Mouse (Mus musculus): ENCODE data around the gene Dnm2.
"Not testable (repeated sequence)": the region's sequence is repeated elsewhere in the genome, so short reads cannot be mapped to it uniquely, and the experiment has no call there.

Dnm2 gene

DNA sequence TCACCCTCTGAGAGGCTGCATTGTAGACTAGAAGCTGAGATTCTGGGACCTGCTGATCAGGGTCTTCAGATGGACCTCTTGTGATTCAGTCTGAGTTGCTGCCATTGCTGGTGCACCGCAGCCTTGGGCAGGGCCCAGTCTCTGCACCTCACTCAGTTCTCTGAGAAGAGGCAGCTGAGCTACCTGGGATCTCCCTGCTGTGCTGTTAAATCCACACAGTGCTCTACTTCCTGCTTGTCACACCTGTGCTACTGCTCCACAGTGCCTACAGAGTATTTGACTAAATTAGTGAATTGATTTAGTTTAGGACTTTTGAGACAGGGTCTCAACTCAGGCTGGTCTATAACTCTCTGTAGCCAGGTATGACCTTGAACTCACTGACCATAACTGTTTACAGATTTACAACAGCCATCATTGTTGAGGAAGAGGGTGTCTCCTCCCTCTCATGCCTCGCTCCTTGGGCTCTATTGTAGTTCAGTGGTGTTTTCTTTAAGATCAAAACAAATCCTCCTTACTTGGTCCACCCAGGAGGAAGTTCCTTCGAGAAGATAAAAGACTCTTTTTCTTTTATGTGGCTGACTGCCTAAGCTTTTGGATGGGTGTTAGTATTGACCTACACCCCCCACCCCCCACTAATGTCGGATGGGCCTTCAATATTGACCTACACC lies 30.5 kb downstream of the Dnm2 start:
- DNase-seq (ENCODE audit: low read depth, low spot score) = no peak

DNA sequence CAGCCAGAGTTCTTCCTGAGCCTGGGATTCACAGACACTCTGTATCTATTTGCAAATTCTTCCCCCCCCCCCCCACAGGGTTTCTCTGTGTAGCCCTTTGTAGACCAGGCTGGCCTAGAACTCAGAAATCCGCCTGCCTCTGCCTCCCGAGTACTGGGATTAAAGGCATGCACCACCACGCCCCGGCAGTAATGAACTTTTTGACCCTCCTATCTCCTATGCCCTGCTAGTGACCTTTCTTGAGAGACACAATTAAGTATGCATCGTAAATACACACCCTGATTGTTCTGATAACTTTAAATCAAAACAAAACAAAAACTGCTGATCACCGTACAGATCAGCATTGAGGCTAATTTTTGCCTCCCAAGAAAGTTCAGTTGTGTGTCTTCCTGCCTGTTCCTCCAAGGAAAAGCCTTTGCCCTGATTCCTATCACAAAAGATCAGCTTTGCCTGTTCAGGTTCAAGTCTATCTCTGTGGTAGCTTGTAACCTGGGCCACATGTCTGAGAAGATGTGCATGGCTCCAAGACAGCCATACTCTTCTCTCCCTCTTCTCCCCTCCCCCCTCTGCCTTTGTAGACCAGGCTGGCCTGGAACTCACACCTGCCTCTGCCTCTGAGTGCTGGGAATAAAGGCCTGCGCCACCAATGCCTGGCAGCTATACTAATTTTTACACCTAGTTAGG lies 31.7 kb downstream of the Dnm2 start:
- DNase-seq (ENCODE audit: low read depth, low spot score) = no peak

DNA sequence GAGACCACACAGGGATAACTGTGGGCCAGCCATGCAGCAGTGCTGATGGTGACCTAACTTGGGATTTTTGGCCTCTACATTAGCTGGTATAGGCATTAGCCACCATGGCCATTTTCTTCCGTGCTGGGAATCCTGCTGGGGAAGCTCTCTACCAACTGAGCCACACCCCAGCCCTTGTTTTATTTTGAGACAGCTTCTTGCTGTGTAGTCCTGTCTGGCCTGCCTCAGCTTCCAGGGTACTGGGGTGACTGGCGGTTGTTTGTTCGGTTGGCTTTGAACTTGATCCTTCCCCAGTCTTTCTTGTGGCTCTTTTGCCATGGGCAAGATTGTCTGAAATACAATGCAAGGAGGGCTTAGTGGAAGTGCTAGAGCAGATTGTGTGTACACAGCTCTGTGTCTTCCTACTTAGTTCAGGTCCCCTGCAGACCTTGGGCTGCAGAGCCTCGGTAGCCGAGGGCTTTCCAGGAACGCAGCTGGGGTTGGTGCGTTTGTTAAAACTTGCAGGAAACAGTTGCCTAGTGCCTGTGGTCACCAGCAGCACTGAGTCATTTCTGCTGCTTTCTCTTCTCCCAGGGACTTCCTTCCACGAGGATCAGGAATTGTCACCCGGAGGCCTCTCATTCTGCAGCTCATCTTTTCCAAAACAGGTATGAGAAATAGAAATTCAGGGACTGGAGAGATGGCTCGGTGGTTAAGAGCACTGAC lies 32.4 kb downstream of the Dnm2 start:
- no peak for DNase-seq (ENCODE audit: low read depth, low spot score)

DNA sequence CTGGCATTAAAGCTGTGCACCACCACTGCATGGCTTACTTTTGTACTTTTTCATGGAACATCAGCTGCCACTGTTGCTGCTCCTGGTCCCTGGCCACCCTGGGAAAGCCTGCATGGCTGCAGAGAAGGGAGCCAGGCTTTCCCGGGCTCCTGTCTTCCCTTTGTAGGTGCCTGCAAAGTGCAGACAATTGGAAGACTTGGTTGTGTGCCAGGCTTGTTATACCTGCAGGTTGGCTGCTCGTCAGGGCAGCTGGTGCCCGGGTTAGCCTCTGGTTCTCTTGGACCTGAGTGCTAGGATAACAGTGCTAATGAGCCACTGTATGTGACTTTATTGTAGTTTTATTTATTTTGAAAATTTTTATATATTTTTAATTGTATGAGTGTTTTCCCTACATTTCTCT lies 34.1 kb downstream of the Dnm2 start:
- no peak for DNase-seq (ENCODE audit: low read depth, low spot score)

DNA sequence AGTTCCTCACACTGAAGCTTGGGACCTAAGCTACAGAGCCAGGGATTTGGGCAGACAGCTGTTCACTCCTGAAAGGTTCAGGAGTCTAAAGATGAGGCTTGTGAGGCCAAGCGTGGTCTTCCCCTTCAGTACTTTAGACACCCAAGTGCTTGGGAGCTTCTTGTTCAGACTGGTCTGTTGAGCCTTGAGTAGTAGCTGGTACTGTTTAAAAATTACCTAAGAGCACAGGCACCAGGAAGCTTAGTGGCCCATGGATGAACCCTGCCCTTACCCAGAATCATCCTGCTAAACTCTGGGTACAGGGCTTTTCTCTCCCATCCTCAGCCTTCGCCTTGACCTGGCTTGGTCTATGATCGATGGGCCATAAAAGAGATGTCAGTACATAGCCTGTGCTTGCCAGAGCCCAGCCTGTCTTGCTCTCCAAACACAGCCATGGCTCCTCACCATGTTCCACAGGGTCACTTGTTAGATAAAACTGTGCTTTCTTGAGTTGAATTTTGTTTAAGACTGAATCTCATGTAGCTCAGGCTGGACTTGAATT lies 35.8 kb downstream of the Dnm2 start:
- no peak for DNase-seq (ENCODE audit: low read depth, low spot score)

DNA sequence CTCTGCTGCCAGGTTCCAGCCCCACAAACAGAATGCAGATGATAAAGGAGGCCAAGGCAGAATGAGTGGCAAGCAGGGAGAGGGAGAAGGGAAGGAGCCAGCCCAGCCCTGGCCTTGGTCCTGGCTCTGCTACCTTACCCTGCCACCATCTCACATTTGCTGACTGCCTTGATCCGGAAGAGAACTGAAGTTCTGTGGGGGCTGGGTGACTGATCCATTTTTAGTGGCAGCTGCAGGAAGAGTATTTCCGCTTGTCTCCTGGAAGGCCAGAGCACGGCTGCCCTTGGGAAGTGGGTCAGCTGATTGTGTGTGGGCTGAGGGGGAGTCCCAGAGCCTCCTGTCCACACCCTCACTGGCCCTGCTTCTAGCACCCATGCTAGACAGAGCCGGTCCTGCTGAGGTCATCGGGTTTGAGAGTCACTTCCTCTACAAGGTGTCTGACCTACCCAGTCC lies 38.5 kb downstream of the Dnm2 start:
- peak; percentile 87 for DNase-seq (ENCODE audit: low read depth, low spot score)

DNA sequence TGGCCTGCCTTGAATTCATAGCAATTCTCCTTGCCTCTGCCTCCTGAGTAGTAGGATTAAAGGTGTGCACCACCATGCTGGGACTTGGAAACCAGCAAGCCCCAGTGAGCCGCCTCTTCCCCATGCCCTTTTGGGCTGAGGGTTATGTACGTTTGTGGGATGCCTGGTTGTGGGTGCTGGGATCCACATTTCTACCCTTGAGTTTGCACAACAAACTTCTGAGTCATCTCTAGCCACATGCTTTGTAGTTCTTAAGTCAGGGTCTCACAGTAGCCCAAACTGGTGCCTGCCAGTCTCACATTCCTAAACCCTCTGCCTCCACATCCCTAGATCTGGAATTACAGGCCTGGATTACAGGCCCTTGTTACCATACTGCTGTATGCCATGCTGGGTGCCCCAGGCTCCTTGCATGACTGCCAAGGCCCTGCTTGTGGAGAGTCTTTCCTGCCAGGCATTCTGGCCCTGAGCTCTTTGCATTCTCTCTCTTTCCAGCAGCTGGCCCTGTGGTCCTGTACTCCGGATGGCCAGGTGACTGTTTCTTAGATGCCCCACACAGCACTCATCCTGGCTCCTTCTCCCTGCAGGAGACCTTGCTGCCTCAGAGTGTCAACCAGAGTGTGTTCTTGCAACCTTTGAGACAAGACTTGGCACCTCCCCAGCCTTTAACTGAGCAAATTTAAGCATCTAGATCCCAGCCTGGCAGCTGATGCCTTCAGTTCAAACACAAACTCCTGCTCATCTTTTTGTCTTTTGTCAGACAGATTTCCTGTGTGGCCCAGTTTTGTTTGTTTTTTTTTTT lies 39.3 kb downstream of the Dnm2 start:
- DNase-seq (ENCODE audit: low read depth, low spot score) = no peak

DNA sequence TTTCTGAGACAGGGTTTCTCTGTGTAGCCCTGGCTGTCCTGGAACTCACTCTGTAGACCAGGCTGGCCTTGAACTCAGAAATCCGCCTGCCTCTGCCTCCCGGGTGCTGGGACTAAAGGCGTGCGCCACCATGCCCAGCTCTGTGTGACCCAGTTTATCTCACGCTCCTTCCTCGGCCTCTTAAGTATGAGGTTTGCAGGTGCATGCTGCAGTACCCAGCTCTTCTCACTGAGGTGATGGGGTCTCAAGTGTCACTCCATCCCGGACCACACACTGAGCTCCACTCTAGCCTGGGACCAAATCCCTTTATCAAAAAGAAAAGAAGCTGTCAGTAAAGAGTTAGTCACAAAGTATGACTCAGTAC lies 39.8 kb downstream of the Dnm2 start:
- DNase-seq (ENCODE audit: low read depth, low spot score) = not testable (repeated sequence)

DNA sequence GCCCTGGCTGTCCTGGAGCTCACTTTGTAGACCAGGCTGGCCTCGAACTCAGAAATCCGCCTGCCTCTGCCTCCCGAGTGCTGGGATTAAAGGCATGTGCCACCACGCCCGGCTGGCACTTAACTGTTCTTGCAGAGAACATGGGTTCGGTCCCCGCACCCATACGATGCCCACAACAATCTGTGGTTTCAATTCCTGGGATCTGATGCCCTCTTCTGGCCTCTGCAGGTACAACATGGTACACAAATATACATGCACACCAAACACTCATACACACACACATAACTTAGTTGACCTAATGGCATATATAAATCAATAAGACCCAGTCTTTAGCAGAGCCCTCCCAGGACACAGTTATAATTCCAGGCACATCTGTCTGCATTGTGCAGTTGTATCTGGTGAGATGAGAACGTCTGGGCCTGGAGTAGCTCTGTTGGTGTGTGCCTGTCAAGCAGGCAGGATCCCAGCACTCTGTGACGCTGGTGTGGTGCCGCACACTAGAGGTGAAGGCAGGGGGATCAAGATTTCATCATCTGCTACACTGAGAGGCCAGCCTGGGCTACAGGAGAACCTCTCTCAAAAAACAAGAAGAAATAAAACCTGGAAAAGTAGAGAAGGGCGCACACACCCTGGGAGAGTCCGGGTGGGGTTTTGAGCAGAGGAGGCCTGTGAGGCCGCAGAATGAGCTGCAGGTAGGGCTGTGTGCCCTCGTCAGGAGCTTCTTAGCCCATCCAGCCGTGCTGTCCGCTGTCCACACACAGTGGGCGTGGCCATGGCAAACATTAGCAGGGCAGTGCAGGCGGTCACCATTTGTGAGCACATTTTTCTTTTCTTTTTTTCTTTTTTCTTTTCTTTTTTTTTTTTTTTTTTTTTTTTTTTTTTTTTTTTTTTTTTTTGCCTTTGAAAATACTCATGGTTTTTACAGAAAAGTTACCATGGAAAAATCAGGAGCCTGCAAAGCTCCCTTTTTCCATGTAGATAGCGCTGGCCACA lies 44.6 kb downstream of the Dnm2 start:
- DNase-seq (ENCODE audit: low read depth, low spot score) = no peak

DNA sequence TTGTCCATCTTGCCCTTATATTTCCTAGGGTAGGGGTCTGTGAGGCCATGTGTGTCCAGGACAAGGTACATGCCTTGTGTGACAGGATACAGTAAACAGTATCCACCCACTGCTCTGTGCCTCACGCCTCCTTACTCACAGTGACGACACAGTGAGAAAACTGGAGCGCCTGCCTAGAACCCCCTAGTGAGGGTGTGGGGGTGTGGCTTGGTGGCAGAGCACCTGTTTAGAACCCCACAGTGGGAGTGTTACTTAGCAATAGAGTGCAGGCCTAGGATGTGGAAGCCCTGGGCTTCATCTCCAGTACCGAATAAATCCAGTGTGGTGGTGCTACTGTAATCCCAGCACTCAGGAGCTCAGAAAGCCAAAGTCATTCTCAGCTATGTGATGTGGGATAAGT lies 48.2 kb downstream of the Dnm2 start:
- DNase-seq (ENCODE audit: low read depth, low spot score) = no peak

DNA sequence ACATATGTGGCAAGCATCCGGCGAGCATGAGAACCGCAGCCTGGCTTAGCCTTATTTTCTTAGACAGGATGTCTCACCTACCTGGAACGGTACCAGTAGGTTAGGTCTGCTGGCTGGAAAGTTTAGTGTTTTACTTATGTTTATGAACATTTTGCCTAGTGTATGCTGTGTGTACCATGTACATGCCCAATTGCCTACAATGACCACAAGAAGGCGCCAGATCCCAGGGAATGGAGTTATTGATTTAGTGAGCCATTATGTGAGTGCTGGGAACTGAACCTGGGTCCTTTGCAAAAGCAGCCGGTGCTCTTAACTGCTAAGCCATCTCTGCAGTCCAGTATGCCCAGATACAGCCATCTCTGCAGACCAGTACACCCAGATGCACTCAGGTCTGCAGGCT lies 53.0 kb downstream of the Dnm2 start:
- no peak for DNase-seq (ENCODE audit: low read depth, low spot score)

DNA sequence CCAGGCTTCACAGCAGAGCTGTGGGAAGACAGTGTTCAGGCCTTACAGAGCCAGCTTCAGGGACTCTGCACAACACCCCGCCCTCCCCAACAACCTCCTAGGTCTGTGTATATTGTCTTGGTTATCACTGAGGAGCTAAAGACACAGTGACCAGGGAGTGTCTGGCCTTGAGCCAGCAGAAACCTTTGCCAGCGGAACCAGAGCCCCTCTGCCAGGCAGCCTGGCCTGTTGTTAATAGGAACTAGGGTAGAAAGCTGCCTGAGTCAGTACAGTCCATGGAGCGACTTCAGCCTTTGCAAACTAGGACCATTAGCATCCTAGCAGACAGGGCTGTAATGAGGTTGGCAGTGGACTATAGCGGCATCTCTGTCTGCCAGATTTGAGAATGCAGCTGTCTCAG lies 59.4 kb downstream of the Dnm2 start:
- no peak for DNase-seq (ENCODE audit: low read depth, low spot score)

DNA sequence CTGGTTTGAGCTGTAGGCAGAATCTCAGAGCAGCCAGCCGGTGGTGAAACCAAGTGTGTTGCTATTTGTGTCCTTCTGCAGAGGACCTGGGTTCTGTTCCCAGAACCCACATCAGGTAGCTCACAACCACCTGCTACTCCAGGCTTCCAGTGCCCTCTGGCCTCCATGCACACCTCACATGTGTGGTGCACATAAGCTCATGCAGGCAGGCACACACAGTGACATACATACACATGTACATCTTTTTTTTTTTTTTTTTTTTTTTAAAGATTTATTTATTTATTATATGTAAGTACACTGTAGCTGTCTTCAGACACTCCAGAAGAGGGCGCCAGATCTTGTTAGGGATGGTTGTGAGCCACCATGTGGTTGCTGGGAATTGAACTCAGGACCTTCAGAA lies 63.5 kb downstream of the Dnm2 start:
- DNase-seq (ENCODE audit: low read depth, low spot score) = not testable (repeated sequence)

DNA sequence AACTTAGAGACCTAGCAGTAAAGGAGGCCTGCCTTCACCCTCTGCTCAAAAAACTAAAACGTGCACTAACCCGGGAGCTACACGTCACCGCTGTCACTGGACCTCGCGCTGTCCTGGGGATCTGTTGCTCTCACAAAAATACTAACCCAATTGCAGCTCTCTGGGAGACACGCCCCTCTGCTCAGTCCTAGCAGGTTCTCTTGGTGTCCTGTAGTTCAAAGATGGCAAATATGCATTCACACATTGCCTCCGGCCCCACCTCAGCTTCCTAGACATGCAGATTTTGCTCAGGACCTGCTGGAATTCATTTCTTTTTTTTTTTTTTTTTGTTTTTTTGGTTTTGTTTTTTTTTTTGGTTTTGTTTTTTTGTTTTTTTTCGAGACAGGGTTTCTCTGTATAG lies 66.0 kb downstream of the Dnm2 start:
- DNase-seq (ENCODE audit: low read depth, low spot score) = no peak

DNA sequence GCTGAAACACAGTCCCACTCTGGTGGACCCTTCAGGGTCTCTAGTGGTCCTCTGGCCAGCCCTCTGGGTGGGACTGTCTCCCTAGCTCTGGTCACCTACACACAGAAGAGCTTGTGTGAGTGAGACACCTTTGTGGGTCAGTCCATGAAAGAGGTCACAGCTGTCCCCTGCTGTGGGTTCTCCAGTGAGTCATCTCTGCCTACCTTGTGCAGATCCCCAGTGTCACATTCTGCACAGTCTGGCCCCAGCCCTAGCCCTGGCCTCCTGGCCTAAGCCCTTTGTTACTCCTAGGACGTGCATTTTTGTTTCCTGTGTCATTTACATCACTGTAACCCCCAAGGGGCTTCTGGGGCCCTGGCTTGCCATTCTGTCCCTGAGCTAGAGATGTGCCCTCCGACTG lies 69.2 kb downstream of the Dnm2 start:
- no peak for DNase-seq (ENCODE audit: low read depth, low spot score)

DNA sequence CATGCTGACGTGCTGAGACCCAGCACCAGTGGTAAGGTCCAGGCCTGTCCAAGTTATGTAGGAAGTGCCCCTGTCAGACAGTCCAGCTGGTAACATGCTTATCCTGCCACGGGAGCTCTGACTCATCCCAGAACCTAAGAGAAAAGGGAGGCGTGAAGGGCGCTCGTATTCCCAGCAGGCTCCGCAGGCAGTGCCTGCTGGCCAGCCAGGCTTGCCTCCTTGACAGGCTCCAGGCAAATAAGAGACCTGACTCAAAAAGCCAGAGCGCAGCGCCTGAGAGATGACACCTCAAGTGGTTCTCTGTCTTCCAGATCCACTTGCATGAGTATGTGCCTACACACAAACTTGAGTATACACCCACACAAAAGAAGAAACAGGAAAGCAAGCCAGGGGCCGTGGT lies 70.0 kb downstream of the Dnm2 start:
- DNase-seq (ENCODE audit: low read depth, low spot score) = no peak

DNA sequence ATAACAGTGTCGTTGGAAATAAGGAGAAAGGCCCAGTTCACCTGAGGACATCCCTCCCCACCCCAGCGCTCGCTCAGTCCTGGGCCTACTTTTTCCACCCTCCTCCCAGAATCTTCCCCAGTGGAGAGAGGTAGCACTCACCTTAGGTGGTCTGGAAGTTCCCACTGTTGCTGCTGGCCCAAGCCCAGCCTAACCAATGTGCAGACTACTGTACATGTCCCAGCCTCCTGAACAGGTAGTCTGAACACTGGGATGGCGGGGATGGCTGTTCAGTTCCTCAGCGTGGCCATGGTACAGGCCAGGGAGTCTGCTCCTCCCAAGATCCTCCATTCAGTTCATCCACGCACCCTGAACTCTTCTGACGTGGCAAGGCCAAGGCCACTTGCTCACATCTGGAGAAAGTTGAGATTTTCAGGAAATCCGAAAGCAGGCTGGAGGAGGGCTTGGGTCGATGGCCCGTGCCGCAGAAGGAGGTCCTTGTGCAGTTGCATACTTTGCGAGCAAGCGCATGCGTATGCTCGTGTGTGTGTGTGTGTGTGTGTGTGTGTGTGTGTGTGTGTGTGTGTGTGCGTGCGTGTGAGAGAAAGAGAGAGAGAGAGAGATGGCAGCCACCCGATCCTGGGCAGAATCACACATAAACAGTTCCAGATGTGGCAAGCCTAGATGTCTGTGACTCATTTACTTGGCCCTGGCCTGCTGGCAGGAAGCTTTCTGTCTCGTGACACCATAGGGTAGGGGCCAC lies 71.8 kb downstream of the Dnm2 start:
- DNase-seq (ENCODE audit: low read depth, low spot score) = peak; percentile 85

DNA sequence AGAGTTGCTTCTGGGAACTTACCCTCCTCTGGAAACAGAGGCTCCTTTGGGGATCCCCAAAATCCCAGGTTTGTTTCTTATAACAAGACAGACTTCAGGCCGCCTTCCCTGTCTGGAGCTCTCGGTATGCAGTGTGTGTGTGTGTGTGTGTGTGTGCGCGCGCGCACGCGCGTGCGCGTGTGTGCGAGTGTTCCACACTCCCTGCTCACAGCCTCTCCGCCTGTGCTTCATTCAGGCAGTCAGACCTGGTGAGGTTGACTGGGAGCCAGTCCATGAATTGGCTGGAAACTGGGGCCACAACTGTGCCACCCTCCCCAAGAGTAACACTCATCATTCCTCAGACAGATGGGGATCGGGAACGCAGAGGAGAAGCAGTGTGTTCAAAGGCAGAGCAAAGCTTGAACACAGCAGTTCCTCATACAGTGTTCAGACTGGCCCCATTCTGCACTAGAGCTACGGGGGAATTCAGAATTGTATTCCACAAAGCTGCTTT lies 72.4 kb downstream of the Dnm2 start:
- no peak for DNase-seq (ENCODE audit: low read depth, low spot score)

DNA sequence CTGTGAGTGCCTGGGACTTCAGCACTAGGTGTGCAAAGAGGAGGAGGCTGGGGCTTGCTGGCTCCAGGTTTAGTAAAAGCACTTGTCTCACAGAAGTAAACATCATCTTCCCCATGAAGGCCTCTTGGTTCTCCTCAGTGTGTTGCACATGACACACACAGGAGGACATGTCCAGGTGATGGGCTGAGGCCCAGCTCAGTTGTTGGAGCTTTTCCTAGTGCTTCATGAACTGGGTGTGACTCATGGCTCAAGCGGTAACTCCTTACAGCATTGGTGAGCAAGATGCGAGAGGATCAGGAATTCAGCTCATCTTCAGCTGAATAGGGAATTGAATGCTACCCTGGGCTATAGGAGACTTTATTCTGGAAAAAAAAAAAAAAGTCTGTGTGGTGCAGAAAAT lies 73.0 kb downstream of the Dnm2 start:
- no peak for DNase-seq (ENCODE audit: low read depth, low spot score)

All from skeletal muscle tissue, adult 2 months (tissue).